Mouse (Mus musculus): ENCODE results near the gene Astn2. TPM values are rescaled to one million over a fixed set of nuclear protein-coding genes. Genes with fewer than 3 reads are reported as not detected.

Astn2 gene
- total and polyA plus RNA-seq, 3 experiments: not detected

- H3K27me3 ChIP-seq (ENCODE audit: control insufficient read depth in 1 of 2, insufficient read depth in 2 of 2, low read length in 2 of 2): no peaks in the 10 kb centered on the region
These were observed 439.8 kb downstream of the Astn2 start for GRCm38 (mm10) chr4:65964604-65965003.

GRCm38 (mm10) chr4:65959188-65959759 is 445.1 kb downstream of the Astn2 start:
- Histone ChIP-seq H3K36me3 (ENCODE audit: control insufficient read depth in 1 of 2, insufficient read depth in 2 of 2, low read length in 2 of 2) (no peaks in the 10 kb centered on the region), H3K9ac (ENCODE audit: control insufficient read depth, low read depth, low read length, poor library complexity, severe bottlenecking) (no peak overlapping the region), H3K27me3 (ENCODE audit: control insufficient read depth in 1 of 2, insufficient read depth in 2 of 2, low read length in 2 of 2) (no peaks in the 10 kb centered on the region), H3K79me2 (ENCODE audit: control insufficient read depth, insufficient read depth, low read length, poor library complexity) (no peaks in the 10 kb centered on the region), H3K4me3 (ENCODE audit: control insufficient read depth in 1 of 2, insufficient read depth in 1 of 2, low read depth in 2 of 2, low read length in 2 of 2) (no peak overlapping the region), H3K4me1 (ENCODE audit: control insufficient read depth in 1 of 2, insufficient read depth in 2 of 2, low read length in 2 of 2) (no peaks in the 10 kb centered on the region), H3K9me3 (replicated peaks; ENCODE audit: insufficient read depth, low read length) (no peaks in the 10 kb centered on the region), H3K27ac (ENCODE audit: control insufficient read depth, low read depth, low read length) (no peak overlapping the region)
- no peak for DNase-seq (ENCODE audit: low read depth, low spot score)
- TF ChIP-seq POLR2A (IDR thresholded peaks at IDR 0.05; ENCODE audit: control insufficient read depth in 1 of 2, insufficient read depth in 1 of 2, low read depth in 1 of 2, low read length in 2 of 2, poor library complexity in 1 of 2) (no peak), USF2 (IDR thresholded peaks at IDR 0.05; ENCODE audit: borderline replicate concordance in 1 of 2, insufficient read depth in 1 of 2, low read depth in 1 of 2, low read length in 2 of 2) (no peak), JUND (IDR thresholded peaks at IDR 0.05; ENCODE audit: low read depth, low read length) (no peak), TAL1 (IDR thresholded peaks at IDR 0.05; ENCODE audit: low read length) (no peak), MAFK (IDR thresholded peaks at IDR 0.05; ENCODE audit: borderline replicate concordance, low read depth, low read length) (no peak), TBP (IDR thresholded peaks at IDR 0.05; ENCODE audit: low read depth, low read length) (no peak), SIN3A (IDR thresholded peaks at IDR 0.05; ENCODE audit: low read length) (no peak)

More at GRCm38 (mm10) chr4:65964604-65965003, 439.8 kb downstream of the Astn2 start:
- TF ChIP-seq ZC3H11A (IDR thresholded peaks at IDR 0.05; ENCODE audit: low read depth, low read length): no peak
- no peak for TF ChIP-seq CTCF (IDR thresholded peaks at IDR 0.05 in 2 of 3, conservative IDR thresholded peaks at IDR 0.05 in 1 of 3; ENCODE audit: control insufficient read depth in 1 of 3, insufficient read depth in 1 of 3, low read depth in 2 of 3, low read length in 3 of 3, poor library complexity in 1 of 3, severe bottlenecking in 1 of 3)
- Histone ChIP-seq H3K9ac (ENCODE audit: control insufficient read depth, low read depth, low read length, poor library complexity, severe bottlenecking) (no peak overlapping the region), H3K4me1 (ENCODE audit: control insufficient read depth in 1 of 2, insufficient read depth in 2 of 2, low read length in 2 of 2) (no peaks in the 10 kb centered on the region), H3K27ac (ENCODE audit: control insufficient read depth, low read depth, low read length) (no peak overlapping the region), H3K4me3 (ENCODE audit: control insufficient read depth in 1 of 2, insufficient read depth in 1 of 2, low read depth in 2 of 2, low read length in 2 of 2) (no peak overlapping the region), H3K79me2 (ENCODE audit: control insufficient read depth, insufficient read depth, low read length, poor library complexity) (no peaks in the 10 kb centered on the region), H3K36me3 (ENCODE audit: control insufficient read depth in 1 of 2, insufficient read depth in 2 of 2, low read length in 2 of 2) (no peaks in the 10 kb centered on the region), H3K9me3 (replicated peaks; ENCODE audit: insufficient read depth, low read length) (no peaks in the 10 kb centered on the region)
- DNase-seq (ENCODE audit: low read depth, low spot score): no peak

DNA sequence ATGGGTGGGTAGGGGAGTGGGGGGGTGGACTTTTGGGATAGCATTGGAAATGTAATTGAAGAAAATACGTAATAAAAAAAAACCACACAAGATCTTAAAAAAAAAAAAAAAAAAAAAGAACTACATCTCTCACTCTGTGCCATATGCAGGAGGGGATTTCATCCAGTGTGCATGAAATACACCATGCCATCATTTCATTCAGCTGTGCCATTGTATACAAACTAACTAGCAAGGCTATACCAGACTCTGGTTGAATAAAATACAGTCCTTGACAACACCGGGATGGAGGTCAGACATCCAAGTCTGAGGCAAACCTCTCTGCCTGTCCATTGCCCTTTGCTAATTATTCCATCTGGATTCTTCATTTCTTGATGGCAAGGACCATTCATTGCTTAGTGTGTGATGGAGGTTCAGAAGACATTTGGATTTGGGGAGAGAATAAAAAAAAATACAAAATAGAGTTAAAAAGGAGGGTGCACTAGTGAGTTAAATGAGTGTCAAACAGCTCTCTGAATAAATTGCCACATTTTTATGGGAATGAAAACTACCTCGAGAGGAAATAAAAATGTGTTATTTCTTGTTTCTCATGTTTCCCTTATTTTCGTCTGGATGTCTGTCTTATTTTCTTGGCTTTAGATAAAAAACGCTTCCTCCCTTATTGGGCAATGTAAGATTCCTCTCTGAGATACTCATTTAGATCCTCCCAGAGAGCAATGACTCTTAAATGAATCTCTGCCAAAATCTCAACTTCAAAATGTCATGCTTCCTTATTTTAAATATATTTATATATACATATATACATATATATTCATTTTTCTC is 445.8 kb downstream of the Astn2 start:
- H3K9ac ChIP-seq (ENCODE audit: control insufficient read depth, low read depth, low read length, poor library complexity, severe bottlenecking): no peak overlapping the region
- H3K4me1 ChIP-seq (ENCODE audit: control insufficient read depth in 1 of 2, insufficient read depth in 2 of 2, low read length in 2 of 2): no peaks in the 10 kb centered on the region
- no peak for TF ChIP-seq NELFE (IDR thresholded peaks at IDR 0.05; ENCODE audit: low read depth, low read length)
- no peak for TF ChIP-seq MAX (IDR thresholded peaks at IDR 0.05; ENCODE audit: low read length)
- TF ChIP-seq MAFK (IDR thresholded peaks at IDR 0.05; ENCODE audit: borderline replicate concordance, low read depth, low read length): no peak
- TF ChIP-seq ELF1 (IDR thresholded peaks at IDR 0.05; ENCODE audit: low read depth, low read length): no peak
- no peak for TF ChIP-seq USF2 (IDR thresholded peaks at IDR 0.05; ENCODE audit: borderline replicate concordance in 1 of 2, insufficient read depth in 1 of 2, low read depth in 1 of 2, low read length in 2 of 2)
- TF ChIP-seq E2F4 (IDR thresholded peaks at IDR 0.05; ENCODE audit: borderline replicate concordance, low read depth, low read length): no peak
- no peak for TF ChIP-seq HCFC1 (IDR thresholded peaks at IDR 0.05; ENCODE audit: low read depth, low read length)
- no peak for TF ChIP-seq GABPA (IDR thresholded peaks at IDR 0.05; ENCODE audit: low read depth, low read length)
- no peak for TF ChIP-seq USF1 (IDR thresholded peaks at IDR 0.05; ENCODE audit: low read depth, low read length)
- TF ChIP-seq RCOR1 (IDR thresholded peaks at IDR 0.05; ENCODE audit: low read depth, low read length): no peak
- no peak for TF ChIP-seq MXI1 (IDR thresholded peaks at IDR 0.05; ENCODE audit: low read depth, low read length)
- TF ChIP-seq MEF2A (IDR thresholded peaks at IDR 0.05; ENCODE audit: extremely low read depth, insufficient replicate concordance, low read depth, low read length, poor library complexity, severe bottlenecking): no peak
- no peak for TF ChIP-seq TAL1 (IDR thresholded peaks at IDR 0.05; ENCODE audit: low read length)
- TF ChIP-seq ETS1 (IDR thresholded peaks at IDR 0.05; ENCODE audit: low read depth, low read length): no peak
- no peak for TF ChIP-seq JUND (IDR thresholded peaks at IDR 0.05; ENCODE audit: low read depth, low read length)
- no peak overlapping the region for H3K4me3 ChIP-seq (ENCODE audit: control insufficient read depth in 1 of 2, insufficient read depth in 1 of 2, low read depth in 2 of 2, low read length in 2 of 2)
- H3K9me3 ChIP-seq (replicated peaks; ENCODE audit: insufficient read depth, low read length): no peaks in the 10 kb centered on the region
- no peaks in the 10 kb centered on the region for H3K79me2 ChIP-seq (ENCODE audit: control insufficient read depth, insufficient read depth, low read length, poor library complexity)
- no peaks in the 10 kb centered on the region for H3K27me3 ChIP-seq (ENCODE audit: control insufficient read depth in 1 of 2, insufficient read depth in 2 of 2, low read length in 2 of 2)
- DNase-seq (ENCODE audit: low read depth, low spot score): no peak
- H3K27ac ChIP-seq (ENCODE audit: control insufficient read depth, low read depth, low read length): no peak overlapping the region
- H3K36me3 ChIP-seq (ENCODE audit: control insufficient read depth in 1 of 2, insufficient read depth in 2 of 2, low read length in 2 of 2): no peaks in the 10 kb centered on the region

Measured in MEL (cell line).